ENCODE assay signal across 21 mouse cellular contexts in the genomic region with DNA sequence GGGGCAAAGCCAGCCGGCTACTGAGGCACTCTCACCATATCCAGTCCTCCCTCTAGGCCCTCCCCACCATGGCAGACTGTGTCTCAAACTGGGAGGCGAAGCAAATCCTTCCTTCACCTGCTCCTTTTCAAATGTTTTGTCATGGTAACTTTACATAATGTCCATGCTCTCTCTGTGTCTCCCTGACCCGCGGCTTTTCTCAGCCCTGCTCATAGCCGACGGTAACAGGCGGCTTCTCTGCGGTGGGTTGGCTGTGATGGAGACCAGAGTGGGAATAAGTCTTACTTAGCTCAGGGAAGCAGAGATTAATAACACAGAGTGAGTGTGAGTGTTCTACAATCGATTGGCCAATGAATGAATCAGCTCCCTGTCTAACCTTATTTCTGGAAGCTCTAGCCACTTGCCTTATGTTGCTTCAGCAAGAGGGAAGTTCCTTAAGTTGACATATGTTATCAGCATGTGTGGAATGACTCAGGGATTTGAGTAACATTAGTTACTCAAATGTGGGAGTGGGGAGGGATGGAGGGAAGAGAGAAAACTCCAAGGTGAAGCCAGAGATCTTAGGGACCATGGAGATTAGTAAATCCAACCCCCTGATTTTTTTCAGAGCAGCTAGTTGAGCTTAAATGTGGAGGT. TPM values are rescaled to one million over a fixed set of nuclear protein-coding genes. Genes with fewer than 3 reads are reported as not detected.
"Had no signal": no experiment of that assay in that cellular context is flagged by ENCODE, and none has a peak within 500 bp of the region (broad histone marks: within the 10 kb centered on the region; RNA-seq: fewer than 3 reads in every experiment).

No protein-coding gene starts in this region.

- H3K9ac ChIP-seq: limb, embryonic 13.5 days; liver, embryonic 12.5 days; liver, embryonic 15.5 days; lung, embryonic 15.5 days; midbrain, embryonic 15.5 days; neural tube, embryonic 13.5 days; stomach, embryonic 15.5 days had no signal

- H3K4me3 ChIP-seq: limb, embryonic 10.5 days; limb, embryonic 13.5 days; liver, embryonic 12.5 days; liver, embryonic 15.5 days; lung, embryonic 15.5 days; midbrain, embryonic 15.5 days; neural tube, embryonic 13.5 days; stomach, embryonic 15.5 days had no signal

- H3K36me3 ChIP-seq: limb, embryonic 10.5 days; limb, embryonic 13.5 days; liver, embryonic 12.5 days; liver, embryonic 15.5 days; lung, embryonic 15.5 days; midbrain, embryonic 15.5 days; neural tube, embryonic 13.5 days; stomach, embryonic 15.5 days had no signal

- H3K9me3 ChIP-seq: limb, embryonic 10.5 days; limb, embryonic 13.5 days; liver, embryonic 12.5 days; liver, embryonic 15.5 days; lung, embryonic 15.5 days; midbrain, embryonic 15.5 days; neural tube, embryonic 13.5 days; stomach, embryonic 15.5 days had no signal

- H3K27ac ChIP-seq: limb, embryonic 10.5 days; limb, embryonic 13.5 days; liver, embryonic 12.5 days; liver, embryonic 15.5 days; lung, embryonic 15.5 days; midbrain, embryonic 15.5 days; neural tube, embryonic 13.5 days; stomach, embryonic 15.5 days had no signal

- H3K27me3 ChIP-seq: limb, embryonic 13.5 days; liver, embryonic 12.5 days; liver, embryonic 15.5 days; lung, embryonic 15.5 days; midbrain, embryonic 15.5 days; neural tube, embryonic 13.5 days; stomach, embryonic 15.5 days had no signal

- DNase-seq: kidney, adult 18-20 months; kidney, adult 9 months; kidney, postnatal 14 days; kidney, postnatal 4 days; liver; lung, adult 18-20 months; lung, postnatal 10 days; lung, postnatal 36 days; retina, postnatal 1 day; right cerebral cortex, postnatal 25 days; spleen, adult 18-20 months; thymus, postnatal 36 days had no signal

- ATAC-seq: liver, embryonic 12.5 days; midbrain, embryonic 15.5 days had no signal

- H3K4me2 ChIP-seq: limb, embryonic 13.5 days; liver, embryonic 12.5 days; liver, embryonic 15.5 days; lung, embryonic 15.5 days; midbrain, embryonic 15.5 days; neural tube, embryonic 13.5 days; stomach, embryonic 15.5 days had no signal

- H3K4me1 ChIP-seq: limb, embryonic 10.5 days; limb, embryonic 13.5 days; liver, embryonic 12.5 days; liver, embryonic 15.5 days; midbrain, embryonic 15.5 days; neural tube, embryonic 13.5 days; stomach, embryonic 15.5 days had no signal

RNA-seq across cellular contexts. Expression of a gene that starts 17.4 kb away (rescaled TPM):
- total RNA-seq: megakaryocyte-erythroid progenitor cell, adult 5-6 weeks had no signal
